Mouse (Mus musculus): ENCODE data around the gene Snrpd3. TPM values are rescaled to one million over a fixed set of nuclear protein-coding genes. Genes with fewer than 3 reads are reported as not detected.

Gene Snrpd3
- polyA plus RNA-seq, 1 experiment from 2014 or later = 150 TPM

GRCm38 (mm10) chr10:75579129-75579528 is 61.8 kb downstream of the Snrpd3 start:
- ATAC-seq (ENCODE audit: low read depth) = no peak
- Histone ChIP-seq H3K9ac (ENCODE audit: low read length) (no peak overlapping the region), H3K4me1 (replicated peaks; ENCODE audit: control insufficient read depth, insufficient read depth, low read length) (no peaks in the 10 kb centered on the region), H3K9me3 (ENCODE audit: control insufficient read depth, low read length) (no peaks in the 10 kb centered on the region), H3K36me3 (ENCODE audit: control insufficient read depth, insufficient read depth, low read length) (no peaks in the 10 kb centered on the region), H3K4me3 (ENCODE audit: low read length) (no peak overlapping the region), H3K27me3 (ENCODE audit: control insufficient read depth, insufficient read depth, low read depth, low read length) (no peaks in the 10 kb centered on the region), H3K27ac (ENCODE audit: low read length) (no peak overlapping the region), H3K4me2 (ENCODE audit: low read depth, low read length) (no peak overlapping the region)
- 71% methylated on average over 6 of the region's 6 CpGs for WGBS

GRCm38 (mm10) chr10:75585876-75586552 is 68.7 kb downstream of the Snrpd3 start:
- WGBS = 15% methylated on average over 20 of the region's 20 CpGs
- H3K27ac ChIP-seq (ENCODE audit: low read length) = no peak overlapping the region
- no peaks in the 10 kb centered on the region for H3K9me3 ChIP-seq (ENCODE audit: control insufficient read depth, low read length)
- H3K4me2 ChIP-seq (ENCODE audit: low read depth, low read length) = peak overlapping the region; percentile 30; the same call in 1 of the 2 replicates
- peaks cover 17% of the 10 kb centered on the region for H3K4me1 ChIP-seq (replicated peaks; ENCODE audit: control insufficient read depth, insufficient read depth, low read length)
- H3K36me3 ChIP-seq (ENCODE audit: control insufficient read depth, insufficient read depth, low read length) = no peaks in the 10 kb centered on the region
- H3K4me3 ChIP-seq (ENCODE audit: low read length) = no peak overlapping the region
- peak; percentile 71 for ATAC-seq (ENCODE audit: low read depth)
- no peak overlapping the region; the same call in 1 of the 2 replicates for H3K9ac ChIP-seq (ENCODE audit: low read length)
- H3K27me3 ChIP-seq (ENCODE audit: control insufficient read depth, insufficient read depth, low read depth, low read length) = peaks cover 6% of the 10 kb centered on the region; the same call in 1 of the 2 replicates

- ATAC-seq (ENCODE audit: low read depth) = no peak
- Histone ChIP-seq H3K4me2 (ENCODE audit: low read depth, low read length) (no peak overlapping the region), H3K36me3 (ENCODE audit: control insufficient read depth, insufficient read depth, low read length) (no peaks in the 10 kb centered on the region), H3K9me3 (ENCODE audit: control insufficient read depth, low read length) (no peaks in the 10 kb centered on the region), H3K9ac (ENCODE audit: low read length) (no peak overlapping the region; the same call in 1 of the 2 replicates), H3K4me3 (ENCODE audit: low read length) (no peak overlapping the region), H3K27ac (ENCODE audit: low read length) (no peak overlapping the region), H3K4me1 (replicated peaks; ENCODE audit: control insufficient read depth, insufficient read depth, low read length) (peaks cover 22% of the 10 kb centered on the region), H3K27me3 (ENCODE audit: control insufficient read depth, insufficient read depth, low read depth, low read length) (peaks cover 6% of the 10 kb centered on the region; the same call in 1 of the 2 replicates)
- 81% methylated on average over 1 of the region's 1 CpGs for WGBS
Observed at GRCm38 (mm10) chr10:75586553-75586879, 69.2 kb downstream of the Snrpd3 start.

Other genes starting within 250 kb of the Snrpd3 start
- gene Adora2a, start 200.7 kb upstream of the Snrpd3 start, polyA plus RNA-seq (2015; fragmentation: Nextera tagmentation; extraction: Ambion mirVana) = 8.9 and 9.2 TPM in 2 replicates
- gene Upb1, start 116.4 kb upstream of the Snrpd3 start, polyA plus RNA-seq (2015; fragmentation: Nextera tagmentation; extraction: Ambion mirVana) = 0.44 and 1.6 TPM in 2 replicates
- gene Gucd1, start 421 bp downstream of the Snrpd3 start, polyA plus RNA-seq (2015; fragmentation: Nextera tagmentation; extraction: Ambion mirVana) = 24.9 and 27.3 TPM in 2 replicates
- gene Lrrc75b, start 42.8 kb downstream of the Snrpd3 start, polyA plus RNA-seq (2015; fragmentation: Nextera tagmentation; extraction: Ambion mirVana) = 1.7 and 1.9 TPM in 2 replicates
- gene Ggt1, start 44.1 kb downstream of the Snrpd3 start, polyA plus RNA-seq (2015; fragmentation: Nextera tagmentation; extraction: Ambion mirVana) = 1.7 and 2.3 TPM in 2 replicates
- 2.5 and 5.2 TPM in 2 replicates for gene Ggt5, start 71.8 kb downstream of the Snrpd3 start, polyA plus RNA-seq (2015; fragmentation: Nextera tagmentation; extraction: Ambion mirVana)
- gene Susd2, start 126.5 kb downstream of the Snrpd3 start, polyA plus RNA-seq (2015; fragmentation: Nextera tagmentation; extraction: Ambion mirVana) = 11.0 and 13.0 TPM in 2 replicates
- gene Cabin1, start 246.8 kb downstream of the Snrpd3 start, polyA plus RNA-seq (2015; fragmentation: Nextera tagmentation; extraction: Ambion mirVana) = 39.7 and 48.8 TPM in 2 replicates